Mouse (Mus musculus): ENCODE results near the gene Umodl1. TPM values are rescaled to one million over a fixed set of nuclear protein-coding genes. Genes with fewer than 3 reads are reported as not detected.

Gene Umodl1
- not detected for polyA plus RNA-seq (2014; fragmentation: Illumina TruSeq; extraction: RNeasy Lipid Tissue Mini Kit (QIAGEN cat#74804); ENCODE audit: low read depth, low replicate concordance)

GRCm38 (mm10) chr17:30954340-30954739 is at the start of gene Umodl1:
Gene Umodl1, plus strand, starts transcription at chr17:30954640.

GRCm38 (mm10) chr17:31057151-31057890 is 102.9 kb downstream of the Umodl1 start, which contains the start of gene Abcg1:
Gene Abcg1, plus strand, starts transcription at chr17:31057675.

Other genes starting within 250 kb of the Umodl1 start
- gene Glp1r, start 52.8 kb upstream of the Umodl1 start, polyA plus RNA-seq (2014; fragmentation: Illumina TruSeq; extraction: RNeasy Lipid Tissue Mini Kit (QIAGEN cat#74804); ENCODE audit: low read depth, low replicate concordance): 0.21 TPM
- gene Abcg1, start 103.0 kb downstream of the Umodl1 start, polyA plus RNA-seq (2014; fragmentation: Illumina TruSeq; extraction: RNeasy Lipid Tissue Mini Kit (QIAGEN cat#74804); ENCODE audit: low read depth, low replicate concordance): 1.8 TPM
- not detected for gene Tff3, start 175.0 kb downstream of the Umodl1 start, polyA plus RNA-seq (2014; fragmentation: Illumina TruSeq; extraction: RNeasy Lipid Tissue Mini Kit (QIAGEN cat#74804); ENCODE audit: low read depth, low replicate concordance)
- not detected for gene Tff2, start 189.6 kb downstream of the Umodl1 start, polyA plus RNA-seq (2014; fragmentation: Illumina TruSeq; extraction: RNeasy Lipid Tissue Mini Kit (QIAGEN cat#74804); ENCODE audit: low read depth, low replicate concordance)
- gene Tff1, start 210.6 kb downstream of the Umodl1 start, polyA plus RNA-seq (2014; fragmentation: Illumina TruSeq; extraction: RNeasy Lipid Tissue Mini Kit (QIAGEN cat#74804); ENCODE audit: low read depth, low replicate concordance): not detected
- not detected for gene Tmprss3, start 244.3 kb downstream of the Umodl1 start, polyA plus RNA-seq (2014; fragmentation: Illumina TruSeq; extraction: RNeasy Lipid Tissue Mini Kit (QIAGEN cat#74804); ENCODE audit: low read depth, low replicate concordance)